Mouse (Mus musculus): ENCODE measurements around the gene Erbb2.

Erbb2 gene

DNA sequence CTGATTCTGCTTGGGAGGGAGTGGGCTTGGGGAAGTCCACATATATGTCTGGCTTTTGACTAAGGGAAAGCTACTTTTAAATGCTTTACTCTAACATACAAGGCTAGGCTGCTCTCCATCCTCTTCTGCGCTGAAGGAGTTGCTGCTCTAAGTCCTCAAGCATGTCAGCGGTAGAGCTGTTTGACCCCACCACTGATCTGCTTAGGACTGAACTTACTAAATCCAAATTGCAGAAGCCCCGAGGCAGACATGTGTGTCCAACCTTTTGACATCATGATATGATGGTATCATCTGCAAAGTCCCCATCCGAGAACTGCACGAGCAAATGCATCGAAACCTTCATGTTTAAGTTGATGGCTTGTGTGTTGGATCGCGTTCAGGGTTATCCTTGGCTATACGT is 47.6 kb downstream of the Erbb2 start:
- no peak for DNase-seq

DNA sequence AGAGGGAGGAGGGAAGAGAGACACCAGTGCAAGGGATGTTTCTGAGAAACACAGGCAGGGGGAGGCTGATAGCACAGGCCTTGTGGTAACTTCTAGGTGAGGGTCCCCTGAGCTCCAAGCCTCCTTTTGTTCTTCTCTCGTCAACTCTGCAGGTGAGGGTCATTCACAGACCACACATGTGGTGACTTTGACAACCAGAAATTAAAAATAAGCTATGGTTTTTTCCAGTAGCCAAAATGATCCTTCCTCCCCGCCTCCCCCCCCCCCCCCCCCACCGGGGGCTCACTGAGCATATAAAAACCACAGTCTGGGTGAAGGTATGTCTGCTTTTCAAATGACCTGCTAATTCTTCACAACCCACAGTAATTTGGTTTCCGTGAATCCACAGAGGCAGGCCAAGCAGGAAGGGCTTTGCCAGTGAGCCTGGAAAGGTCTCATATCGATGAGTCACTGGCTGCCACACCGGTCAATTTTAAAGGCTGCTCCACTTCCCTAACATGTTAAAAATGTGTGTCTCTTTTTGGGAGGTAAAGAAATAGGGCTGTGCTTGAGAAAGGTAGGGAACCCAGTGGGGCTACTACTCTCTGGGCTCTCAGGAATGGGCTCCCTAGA is 48.9 kb downstream of the Erbb2 start:
- no peak for DNase-seq

DNA sequence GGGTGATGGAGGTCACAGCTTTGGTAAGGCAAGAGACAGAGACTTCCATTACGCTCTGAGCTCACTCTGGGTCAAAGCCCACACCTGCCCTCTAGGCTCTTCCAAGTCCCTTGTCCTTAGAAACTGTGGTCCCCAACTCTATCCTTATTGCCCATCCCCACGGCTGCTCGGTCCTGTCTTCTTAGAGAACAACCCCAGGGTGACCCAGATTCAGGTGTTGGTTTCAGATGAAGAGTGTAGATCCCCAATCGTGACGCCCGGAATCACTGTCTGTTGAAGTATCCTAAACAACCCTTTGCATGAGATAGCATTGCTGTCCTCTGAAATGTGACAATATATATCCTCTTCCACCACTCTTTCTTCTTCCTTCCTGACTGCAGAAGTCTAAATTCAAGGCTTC is 50.0 kb downstream of the Erbb2 start:
- DNase-seq = no peak

DNA sequence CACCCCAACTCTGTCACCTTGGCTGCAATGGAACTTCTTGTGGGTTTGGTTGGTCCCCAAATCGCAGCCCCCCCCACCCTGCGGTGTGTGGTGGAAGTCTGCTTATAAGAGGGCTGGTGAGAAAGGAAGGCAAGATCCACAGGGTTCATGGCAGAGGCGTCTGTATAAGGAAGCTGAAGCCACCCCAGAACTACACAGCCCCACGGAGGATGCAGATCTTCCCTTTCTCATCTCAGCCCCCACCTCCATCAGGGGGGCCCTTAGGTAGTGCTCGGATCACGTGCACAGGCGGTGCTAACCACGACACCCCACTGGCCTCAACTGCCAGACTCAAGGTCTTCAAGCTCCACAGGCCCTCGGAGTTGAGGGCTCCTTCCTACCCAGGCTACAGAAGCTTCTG is 51.6 kb downstream of the Erbb2 start:
- DNase-seq = no peak

DNA sequence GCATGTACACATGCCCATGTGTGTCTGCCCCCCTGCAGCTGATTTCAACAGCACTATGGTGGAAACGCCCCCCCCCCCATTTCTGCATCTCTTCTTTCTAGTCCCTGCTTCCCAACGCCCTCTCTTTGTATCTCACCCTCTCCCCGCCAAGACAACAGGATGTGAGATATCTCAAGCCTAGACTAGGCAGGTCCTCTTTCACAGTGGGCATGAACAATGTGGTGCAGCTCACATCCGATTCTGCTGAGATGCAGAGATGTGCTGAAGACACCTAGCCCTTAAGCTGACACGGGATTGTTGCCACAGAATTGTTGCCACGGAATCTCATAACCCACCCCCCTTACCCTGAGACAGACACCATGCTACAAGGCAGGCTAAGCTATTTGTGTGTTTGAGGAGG is 52.2 kb downstream of the Erbb2 start:
- DNase-seq = no peak

DNA sequence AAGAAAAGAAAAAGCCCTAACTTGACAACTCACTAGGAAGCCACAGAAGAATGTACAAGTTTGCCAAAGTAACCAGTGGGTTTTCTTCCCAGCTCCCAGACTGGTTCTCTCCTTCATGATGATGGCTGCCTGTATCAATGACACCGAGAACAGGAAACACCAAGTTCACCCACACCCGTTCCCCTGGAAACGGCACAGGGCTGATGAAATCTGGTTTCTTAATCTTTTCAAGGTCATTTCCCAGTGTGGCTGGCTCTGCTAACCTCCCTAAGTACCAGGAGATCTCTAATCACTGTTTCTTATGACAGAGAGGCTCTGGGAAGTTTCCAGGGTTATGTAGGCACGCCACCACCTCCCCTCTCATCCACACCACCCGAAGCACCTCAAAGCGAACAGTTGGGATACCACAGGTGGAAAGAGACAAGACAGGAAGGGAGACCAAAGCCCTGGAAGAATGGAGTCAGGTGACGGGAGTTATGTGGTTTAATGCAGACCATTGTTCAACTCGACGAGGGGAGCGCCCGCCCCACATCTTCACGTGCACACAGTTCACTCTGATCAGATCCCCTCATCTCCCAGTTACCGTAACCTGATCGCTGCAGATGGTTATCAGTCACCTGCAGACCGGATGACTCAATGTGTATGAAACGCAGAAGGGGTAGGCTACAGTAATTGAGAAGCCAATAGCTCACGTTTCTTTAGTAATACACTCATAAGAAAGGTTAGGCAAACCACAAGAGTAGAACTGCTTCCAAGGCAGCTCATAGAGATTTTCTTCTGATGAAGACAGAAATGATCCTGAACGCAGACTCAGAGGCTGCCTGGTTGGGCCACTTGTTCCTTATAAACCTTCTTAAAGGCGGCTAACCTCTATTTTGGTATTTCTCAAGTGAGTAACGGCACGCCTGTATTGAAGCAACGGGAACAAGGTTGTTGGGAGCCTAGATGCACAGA is 57.8 kb downstream of the Erbb2 start:
- no peak for DNase-seq

DNA sequence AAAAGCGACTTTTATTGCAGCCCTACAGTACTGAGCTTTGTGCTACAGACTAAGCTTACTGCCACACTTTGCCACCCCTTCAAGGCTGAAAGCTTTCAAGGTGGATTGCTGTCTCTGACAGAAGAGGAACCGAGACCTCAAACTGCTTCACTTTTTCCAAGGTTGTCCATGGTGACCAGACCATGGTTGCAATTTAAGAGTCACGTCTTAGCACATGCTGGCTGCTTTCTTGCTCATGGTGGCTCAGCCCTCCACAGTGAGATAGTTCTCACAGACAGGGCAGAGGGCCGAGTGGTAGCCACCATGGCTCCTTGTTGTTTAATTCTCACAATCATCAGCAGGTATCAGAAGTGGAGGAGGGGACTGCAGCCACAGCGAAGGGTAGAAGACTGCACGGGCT is 58.5 kb downstream of the Erbb2 start:
- DNase-seq = no peak

DNA sequence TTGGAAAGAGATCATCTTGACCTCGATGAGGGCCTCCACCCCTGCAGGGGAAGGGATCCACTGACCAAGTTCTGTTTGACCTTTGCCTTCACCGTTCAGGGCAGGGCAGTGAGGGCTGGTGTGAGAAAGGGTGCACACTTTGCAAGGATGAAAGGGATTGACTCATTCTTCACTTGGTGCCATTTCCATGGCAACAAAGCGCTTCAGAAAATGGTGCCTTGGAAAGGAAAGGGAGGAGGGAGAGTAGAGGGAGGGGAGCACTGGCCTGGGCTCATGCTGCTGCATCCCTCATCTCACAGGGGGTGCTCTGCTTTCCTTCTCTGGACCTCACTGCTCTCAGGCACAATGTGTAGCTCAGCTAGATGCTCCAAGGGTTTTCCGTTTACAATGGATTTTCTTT is 60.4 kb downstream of the Erbb2 start:
- no peak for DNase-seq

DNA sequence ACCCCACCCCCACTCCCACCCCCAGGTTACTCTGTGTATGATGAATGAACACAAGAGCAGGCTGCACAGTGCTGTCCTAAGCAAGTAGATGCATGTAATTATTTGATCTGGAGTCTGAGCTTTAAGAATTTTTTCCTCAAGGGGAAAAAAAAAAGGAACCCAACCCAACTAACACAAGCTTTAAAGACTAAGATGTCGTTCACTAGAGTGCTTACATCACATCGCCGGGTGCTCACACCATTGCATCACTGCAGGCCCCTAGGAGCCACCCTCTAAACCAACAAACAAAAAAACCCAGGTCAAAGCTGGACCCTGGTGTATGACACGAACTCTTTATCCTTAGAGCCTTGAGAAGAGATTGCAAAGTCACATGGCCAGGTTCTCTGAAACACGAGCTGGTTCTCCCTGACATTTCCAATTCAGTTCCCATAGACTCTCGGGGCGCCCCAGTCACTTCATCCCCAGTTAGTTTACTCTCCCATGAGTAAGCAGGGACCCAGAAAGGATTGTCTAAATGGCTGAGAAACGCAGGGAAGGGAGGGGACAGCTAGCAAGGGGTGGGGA is 61.7 kb downstream of the Erbb2 start:
- DNase-seq = no peak

DNA sequence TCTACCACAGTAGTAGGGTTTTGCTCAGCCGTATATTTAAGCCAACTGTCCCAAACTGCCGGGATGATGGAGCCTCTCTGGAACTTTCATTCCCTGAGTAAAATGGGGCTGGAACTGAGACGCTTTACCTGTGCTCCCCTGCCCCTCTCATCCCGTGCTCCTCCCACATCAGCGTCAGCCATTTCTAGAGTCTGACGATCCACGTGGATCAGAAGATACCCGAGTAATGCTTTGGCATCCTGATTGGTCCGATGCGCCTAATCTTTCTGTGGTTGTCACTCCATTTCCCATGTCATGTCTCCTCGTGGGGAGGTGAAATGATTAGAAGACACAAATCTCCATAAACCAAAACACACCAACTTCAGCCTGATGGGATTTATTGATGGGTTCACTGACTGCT is 62.7 kb downstream of the Erbb2 start:
- DNase-seq = no peak

DNA sequence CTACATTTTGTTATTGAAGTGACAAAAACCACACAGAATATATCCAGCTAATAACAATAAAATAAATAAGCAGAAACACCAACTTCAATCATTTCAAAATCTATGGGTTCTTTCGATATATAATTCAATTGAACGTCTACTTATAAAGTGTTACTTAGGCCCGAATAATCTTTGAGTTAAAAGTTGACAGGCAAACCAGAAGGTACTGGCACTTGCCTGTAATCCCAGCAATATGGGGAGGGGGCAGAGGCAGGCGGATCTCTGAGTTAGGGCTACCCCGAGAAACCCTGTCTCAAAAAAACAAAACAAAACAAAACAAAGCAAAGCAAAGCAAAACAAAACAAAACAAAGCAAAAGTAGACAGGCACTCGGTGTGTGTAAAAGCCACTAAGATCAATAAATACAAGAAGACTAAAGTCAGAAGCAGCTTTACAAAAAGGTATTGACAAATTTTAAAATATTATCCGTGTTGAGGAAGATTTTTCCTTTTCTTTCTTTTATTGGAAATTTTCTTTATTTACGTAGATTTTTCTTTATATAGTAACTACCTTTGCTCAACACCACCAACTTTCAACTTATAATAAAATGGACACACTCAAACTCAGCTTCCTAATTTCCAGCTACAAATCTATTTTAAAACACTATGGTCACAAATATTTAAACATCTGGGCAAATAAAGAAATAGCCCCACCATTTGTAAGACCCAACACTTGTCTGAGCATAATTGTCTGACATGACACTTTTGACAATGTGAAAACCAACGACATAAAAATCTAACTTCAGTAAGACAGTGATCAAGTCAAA is 63.6 kb downstream of the Erbb2 start:
- DNase-seq = no peak

DNA sequence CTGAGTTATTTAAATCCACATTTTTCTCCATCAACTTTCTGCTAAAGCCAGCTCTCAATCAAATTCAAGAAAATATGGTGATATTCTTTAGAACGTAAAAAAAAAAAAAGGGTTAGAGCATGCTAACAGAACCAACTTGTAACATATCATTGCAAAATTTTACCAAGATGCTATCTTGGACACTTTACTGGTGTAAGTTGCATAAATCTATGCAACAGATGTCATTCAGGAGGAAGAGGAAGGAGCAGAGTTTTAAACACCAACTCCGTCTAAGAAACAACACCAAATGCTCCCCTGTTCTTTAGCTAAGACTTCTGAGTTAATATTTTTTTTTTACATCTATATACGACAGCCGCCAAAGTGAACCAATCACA is 64.2 kb downstream of the Erbb2 start:
- no peak for DNase-seq

DNA sequence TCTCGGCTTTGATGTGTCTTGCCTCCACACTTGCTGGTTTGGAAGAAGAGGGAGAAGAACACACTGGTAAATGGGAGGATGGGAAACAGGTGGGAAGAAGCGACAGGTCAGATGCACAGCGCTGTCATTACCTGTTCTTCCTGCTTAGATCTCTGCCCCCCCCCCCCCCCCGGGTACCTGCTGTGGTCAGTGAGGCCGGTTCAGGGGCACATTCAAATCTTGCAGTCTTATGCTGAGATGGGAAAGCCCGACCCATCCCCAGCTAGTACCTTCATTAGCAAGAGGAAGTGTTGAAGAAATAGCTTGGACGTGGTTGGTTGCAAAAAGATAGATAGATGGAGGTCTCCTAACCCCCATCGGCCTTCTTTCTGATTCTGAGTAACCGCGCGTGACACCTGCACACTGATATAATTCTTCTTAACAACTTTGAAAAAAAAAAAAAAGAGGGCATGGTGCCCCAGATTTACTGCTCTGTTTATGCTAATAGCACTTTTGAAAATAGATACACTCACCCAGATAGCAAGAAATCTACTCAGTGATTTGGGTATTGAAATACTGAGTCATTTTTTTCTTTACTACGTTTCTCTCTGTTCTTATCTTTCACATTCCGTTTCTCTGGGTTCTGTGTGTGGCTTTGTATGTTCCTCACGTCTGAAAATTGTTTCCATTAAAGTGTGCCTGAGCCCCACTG is 64.9 kb downstream of the Erbb2 start:
- DNase-seq = no peak

DNA sequence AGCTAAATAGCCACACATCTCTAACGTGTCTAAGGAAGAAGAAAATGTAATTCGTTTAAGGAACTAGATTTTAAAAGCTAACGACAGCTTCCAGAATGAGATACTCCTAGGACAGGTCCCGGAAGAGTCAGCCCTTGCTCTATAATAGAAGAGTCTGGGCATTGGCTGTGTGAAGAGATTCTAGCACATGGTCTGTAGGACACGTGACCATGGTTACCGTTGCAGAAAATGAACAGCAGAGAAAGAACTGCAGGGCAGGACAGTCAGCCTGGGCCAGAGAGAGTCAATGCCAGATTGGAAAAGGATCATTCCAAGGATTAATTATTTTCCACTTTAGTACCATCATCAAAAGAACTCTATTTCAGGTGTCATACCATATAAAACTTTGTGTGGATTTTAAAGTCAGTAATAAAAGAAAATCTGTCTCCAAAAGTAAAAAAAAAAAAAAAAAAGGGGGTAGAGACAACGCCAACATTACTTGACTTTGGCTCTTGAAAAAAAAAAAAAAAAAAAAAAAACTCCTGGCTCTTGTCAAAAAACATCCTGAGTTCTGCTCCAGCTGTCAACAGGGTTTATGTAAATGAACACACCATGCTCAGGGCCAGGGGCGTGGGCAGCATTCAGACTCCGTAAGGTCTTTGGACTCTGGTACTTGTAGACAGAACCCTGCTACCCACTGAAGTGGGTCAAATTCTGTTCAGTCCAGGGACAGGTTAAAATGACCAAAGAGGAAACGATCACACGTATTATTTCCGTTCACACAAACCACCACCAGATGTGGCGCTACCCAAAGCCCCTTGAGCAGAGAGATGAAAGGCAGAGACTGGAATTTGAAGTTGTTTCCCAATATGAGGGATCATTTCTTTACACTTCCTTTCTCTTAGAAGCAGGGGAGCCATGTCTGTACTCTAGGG is 67.0 kb downstream of the Erbb2 start:
- no peak for DNase-seq

DNA sequence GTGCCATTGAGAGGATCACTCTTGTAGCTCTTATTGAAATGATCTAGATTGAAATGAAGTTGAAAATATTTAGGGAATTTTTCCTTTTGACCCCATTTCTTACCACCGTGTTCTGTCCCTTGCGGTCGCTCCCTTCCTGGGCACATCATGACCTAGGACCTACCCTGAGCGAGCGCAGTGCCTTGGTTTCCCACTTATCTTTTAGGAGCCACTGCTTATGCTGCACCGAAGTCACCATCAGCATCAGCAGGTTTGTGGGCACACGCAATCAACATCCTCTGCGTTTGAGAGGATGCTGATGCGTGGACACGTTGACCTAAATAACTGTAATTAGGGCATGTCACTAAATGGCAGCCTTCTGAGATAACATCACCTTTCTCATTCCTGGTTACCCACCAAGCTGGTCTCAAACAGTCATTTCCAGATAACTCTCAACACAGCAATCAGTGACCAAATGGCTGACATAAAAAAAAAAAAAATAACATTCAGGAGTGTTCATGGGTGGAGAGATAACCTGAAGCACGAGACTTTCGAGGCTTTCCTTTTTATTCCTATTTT is 67.7 kb downstream of the Erbb2 start:
- DNase-seq = no peak

DNA sequence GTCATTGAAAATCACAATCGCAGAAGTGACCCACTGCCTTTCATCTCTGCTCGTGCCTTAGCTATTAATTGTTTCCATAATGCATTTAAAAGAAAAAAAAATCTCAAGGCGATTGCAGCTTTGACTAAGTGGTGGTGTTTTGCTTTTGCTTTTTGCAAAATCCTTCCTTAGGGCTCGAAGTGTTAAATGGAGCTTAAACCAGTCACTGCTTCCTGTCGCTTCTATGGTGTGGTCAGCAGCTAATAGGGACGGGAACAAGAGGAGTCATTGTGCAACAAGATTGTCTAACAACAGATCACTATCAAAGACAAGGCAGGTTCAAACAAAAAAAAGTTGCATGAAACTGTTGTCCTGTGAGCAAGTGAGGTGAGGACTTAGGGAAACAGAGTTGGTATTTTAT is 69.0 kb downstream of the Erbb2 start:
- DNase-seq = no peak

DNA sequence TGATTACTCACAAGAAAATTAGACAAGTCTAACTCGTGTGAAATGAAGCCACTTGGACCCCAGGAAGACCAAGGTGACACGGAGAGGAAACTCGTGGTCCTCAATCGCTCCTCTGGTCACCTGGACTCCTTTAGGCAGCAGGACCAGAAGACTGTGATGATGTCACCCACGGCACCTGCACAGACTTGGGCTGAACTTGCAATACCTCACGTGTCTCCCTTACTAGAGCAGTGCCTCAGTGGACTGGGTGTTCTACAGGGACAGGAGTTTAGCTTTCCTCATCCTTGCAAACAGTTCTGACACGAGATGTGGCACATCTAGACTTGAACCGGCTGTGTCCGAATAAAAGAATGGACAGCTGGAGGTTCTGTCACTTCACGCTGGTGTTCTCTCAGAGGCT is 69.8 kb downstream of the Erbb2 start:
- no peak for DNase-seq

DNA sequence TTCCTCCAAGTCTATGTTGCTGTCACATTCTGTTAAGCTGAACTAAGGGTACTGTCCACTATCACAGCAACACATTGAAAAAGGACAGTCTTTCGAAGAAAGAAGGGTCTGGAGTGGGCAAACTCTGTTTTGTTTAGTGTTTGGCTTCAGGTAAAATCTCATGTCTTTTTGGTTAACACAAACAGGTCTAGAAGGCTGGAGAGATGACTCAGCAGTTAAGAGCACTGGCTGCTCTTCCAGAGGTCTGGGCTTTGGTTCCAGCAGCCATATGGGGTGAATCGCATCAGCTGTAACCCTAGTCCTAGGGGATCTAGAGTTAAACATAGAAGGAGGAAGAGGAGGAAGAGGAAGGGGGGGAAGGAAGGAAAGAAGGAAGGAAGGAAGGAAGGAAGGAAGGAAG is 73.5 kb downstream of the Erbb2 start:
- DNase-seq = no peak
